Mouse (Mus musculus) gastrocnemius, postnatal 4 days (tissue): ENCODE measurements around the gene Slc31a1. TPM values are rescaled to one million over a fixed set of nuclear protein-coding genes. Genes with fewer than 3 reads are reported as not detected.

ENCODE experiments used
- DNase-seq, 2 experiments: peaks; one replicate each; pipeline ENCODE4 v3.0.0; 2021 to 2022; ENCODE audit warnings: low spot score in 2 of 2, mixed read lengths in 2 of 2
- total RNA-seq, 2 experiments: library from RNA; stranded (reverse); gene quantifications; 2 replicates each; pipeline ENCODE4 v1.2.3; 2021

Gene Slc31a1
- total RNA-seq, 2 experiments from 2014 or later: 17.7 to 18.8 TPM

DNA sequence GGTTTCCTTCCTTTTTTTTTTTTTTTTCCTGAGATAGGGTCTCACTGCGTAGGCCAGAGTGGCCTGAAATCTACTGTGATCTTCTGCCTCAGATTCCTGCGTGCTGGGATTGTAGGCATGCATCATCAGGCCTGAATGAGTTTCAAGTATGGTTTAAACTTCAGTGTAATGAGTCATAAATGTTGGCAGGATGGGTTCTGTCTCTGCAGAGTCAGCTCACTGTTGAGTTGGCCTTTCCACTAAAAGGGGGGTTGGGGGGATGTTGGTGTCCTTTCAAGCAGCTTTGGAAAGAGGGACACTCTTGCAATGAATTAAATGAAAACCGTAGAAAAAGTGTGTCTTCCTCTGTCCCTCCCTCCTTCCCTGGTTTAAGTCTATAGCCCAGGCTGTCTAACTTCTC is 38.4 kb downstream of the Slc31a1 start:
- DNase-seq: no peak

DNA sequence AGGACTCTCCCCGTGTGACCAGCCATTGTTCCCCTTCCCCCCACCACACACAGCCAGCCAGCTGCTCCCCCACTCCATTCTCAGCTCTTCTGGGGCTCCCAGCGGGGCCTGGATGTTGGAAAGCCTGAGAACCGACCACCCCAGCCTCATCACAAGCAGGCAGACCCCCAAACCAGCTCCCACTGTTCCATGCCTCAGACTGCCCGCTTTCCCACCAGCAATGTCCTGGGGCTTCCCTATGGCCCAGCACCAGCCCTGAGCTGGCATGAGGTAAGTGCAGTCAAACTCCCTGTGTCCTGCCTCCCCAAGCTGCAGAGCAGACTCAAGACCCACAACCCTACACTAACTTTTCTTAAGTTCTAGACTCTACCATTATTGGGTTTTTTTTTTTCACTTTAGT is 45.6 kb downstream of the Slc31a1 start:
- no peak for DNase-seq

- DNase-seq: peak in 1 of 2 experiments; percentile 51
Observed at GRCm38 (mm10) chr4:62407730-62408582, 47.4 kb downstream of the Slc31a1 start.

DNA sequence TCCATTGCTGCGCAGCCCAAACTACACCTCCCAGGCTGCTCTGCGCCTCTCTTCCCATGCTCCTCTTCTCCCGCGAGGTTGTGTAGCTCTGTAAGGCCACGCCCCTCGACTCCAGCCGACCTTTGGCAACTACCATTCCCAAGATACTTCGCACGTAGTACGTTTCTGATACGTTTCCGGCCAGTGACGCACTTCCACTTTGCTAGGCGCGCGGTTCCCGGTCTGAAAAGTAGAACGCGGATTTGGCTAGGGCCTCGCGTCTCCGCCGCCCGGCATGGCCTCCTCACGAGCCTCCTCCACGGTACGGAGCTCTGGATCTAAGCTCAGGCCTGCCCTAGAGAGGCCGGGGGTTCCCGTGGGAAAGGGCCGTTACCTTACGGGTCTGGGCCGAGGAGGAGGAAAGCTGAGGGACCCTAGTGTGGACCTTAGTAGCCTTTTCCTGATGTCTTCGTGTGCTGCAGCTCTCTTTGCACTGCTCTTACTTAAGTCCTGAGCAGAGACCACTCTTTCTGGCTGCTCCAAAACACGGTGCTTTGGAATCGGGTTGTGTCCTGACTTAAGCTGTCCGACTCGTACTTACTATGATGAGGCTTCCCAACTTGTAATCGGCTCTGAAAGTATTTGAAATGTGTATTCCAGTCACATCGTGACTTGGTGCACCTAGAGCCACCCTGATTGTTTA is 48.2 kb downstream of the Slc31a1 start, which contains the start of the genes Cdc26 and Prpf4:
Gene Cdc26 (minus strand): TSS at position 42 of the 682 bp plus-strand sequence.
Gene Prpf4 (plus strand): TSS at position 197 of the 682 bp plus-strand sequence.
- peak; percentile 85 to 97 for DNase-seq

DNA sequence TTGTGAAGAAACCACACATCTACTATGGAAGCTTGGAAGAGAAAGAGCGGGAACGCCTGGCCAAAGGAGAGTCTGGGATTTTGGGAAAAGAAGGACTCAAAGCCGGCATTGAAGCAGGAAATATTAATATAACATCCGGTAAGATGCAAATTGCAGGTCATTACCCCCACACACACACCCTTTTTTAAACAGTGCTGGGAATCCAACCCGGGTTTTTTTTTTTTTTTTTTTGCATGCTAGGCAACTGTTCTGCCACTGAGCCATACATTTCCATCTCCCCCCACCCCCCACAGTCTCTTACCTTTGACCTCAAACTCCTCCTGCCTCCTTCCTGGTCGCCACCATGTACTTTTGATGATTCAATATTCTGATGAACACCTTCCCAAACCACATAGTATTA is 49.1 kb downstream of the Slc31a1 start:
- DNase-seq: no peak

DNA sequence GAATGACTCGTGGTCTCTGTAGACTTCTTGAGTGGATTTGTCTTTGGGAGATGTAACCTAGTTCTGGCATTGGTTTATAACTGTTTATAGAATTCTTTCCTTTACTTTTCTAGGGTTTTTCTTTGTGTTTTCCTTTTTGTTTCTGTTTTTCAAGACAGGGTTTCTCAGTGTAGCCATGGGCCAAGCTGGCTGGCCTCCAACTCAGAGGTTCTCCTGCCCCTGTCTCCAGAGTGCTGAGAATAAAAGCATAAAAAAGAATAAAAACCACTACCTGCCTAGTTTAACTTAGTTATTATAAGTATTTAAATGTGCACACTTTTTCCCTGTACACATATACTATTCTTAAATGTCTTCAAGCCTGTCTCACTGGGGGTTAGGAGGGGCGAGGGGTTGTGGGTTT is 49.8 kb downstream of the Slc31a1 start:
- DNase-seq: no peak

GRCm38 (mm10) chr4:62411606-62412005 is 51.1 kb downstream of the Slc31a1 start:
- DNase-seq: no peak

DNA sequence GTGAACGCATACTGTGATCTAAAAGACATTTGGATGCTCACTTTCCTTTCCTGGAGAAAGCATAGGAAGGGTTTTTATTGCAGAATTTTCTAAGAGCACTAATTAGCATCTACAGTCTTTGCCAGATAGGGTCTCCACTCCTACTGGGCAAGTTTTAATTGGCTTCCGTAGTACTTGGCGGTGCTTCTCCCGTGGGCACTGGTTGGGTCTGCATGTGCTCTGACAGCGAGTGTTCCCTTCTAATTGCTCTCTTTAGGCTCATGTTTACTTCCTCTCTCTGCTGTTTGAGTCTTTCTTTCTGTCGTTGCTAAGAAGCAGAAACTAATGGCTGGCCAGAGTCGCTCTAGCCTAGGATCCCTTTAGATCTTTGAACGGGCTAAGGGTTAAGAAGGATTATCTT is 57.9 kb downstream of the Slc31a1 start:
- DNase-seq: no peak

DNA sequence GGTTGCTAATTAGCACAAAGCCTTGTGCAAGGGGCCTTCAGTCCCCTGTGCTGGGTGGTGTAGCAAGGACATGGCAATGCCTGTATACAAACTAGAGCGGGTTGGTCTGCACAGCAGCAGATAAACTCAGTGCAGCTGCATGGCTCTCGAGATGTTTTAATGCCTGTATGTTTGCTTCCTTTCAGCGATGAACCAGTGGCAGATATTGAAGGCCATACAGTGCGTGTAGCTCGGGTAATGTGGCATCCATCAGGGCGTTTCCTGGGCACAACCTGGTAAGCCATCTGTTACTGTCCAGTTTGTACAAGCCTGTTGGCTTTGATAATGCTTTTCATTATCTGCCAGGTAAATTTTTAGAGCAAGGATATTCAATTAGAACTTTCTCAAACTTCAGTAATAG is 58.6 kb downstream of the Slc31a1 start:
- DNase-seq: no peak

- DNase-seq: no peak
Observed at GRCm38 (mm10) chr4:62425891-62426290, 65.4 kb downstream of the Slc31a1 start.

DNA sequence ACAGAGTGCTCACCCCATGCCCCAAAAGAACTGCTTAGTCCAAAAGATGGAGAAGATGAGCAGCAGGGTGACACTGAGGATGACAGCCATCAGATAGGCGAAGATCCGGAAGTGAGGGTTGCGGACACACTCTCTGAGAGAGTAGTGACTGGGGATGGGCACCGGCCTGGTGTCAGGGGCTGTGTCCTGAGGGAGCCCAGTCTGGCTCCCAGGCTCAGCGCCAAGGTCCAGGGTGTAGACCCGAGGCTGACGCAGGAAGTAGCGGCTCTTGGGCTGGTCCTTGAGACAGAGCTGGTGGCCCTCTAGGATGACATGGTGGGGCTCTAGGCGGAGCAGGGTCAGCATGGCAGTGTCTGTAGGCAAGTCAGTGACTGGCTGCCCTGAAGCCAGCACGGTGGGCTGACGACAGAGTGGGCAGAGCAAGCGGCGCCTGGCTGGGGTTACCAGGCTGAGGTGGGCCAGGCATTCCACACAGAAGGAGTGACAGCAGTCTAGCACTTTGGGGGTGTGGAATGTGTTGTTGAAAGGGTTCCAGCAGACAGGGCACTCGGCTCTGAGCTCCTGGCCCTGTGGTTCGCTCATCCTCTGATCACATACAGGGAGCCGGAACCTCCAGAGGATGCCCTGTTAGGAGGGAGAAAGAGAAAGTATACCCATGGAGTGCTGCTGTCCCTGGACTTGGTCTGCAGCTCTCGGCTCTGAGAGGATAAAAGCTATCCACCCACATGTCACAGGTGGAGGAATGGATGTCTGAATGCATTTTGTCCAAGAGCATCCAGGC is 67.6 kb downstream of the Slc31a1 start:
- no peak for DNase-seq

- no peak for DNase-seq
Observed at GRCm38 (mm10) chr4:62429616-62430015, 69.1 kb downstream of the Slc31a1 start.

DNA sequence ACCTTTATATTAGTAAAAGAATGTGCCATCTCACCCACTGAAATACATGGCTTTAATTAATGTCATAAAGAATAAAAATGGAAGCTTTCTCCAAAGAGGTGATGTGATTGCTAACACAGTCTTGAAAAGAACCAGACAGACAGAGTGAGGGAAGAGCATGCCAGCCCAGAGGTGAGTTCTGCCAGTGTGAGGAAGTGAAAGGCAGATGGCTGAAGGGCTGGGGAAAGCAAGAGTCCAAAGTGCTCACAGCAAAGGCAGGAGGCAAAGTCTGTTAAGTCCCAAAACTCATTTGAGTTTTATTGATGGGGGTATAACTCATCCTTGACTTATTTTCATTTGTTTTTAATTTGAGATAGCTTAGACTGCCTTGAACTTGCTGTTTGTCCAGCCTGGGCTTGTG is 70.2 kb downstream of the Slc31a1 start:
- no peak for DNase-seq

GRCm38 (mm10) chr4:62431522-62431921 is 71.0 kb downstream of the Slc31a1 start:
- DNase-seq: no peak

DNA sequence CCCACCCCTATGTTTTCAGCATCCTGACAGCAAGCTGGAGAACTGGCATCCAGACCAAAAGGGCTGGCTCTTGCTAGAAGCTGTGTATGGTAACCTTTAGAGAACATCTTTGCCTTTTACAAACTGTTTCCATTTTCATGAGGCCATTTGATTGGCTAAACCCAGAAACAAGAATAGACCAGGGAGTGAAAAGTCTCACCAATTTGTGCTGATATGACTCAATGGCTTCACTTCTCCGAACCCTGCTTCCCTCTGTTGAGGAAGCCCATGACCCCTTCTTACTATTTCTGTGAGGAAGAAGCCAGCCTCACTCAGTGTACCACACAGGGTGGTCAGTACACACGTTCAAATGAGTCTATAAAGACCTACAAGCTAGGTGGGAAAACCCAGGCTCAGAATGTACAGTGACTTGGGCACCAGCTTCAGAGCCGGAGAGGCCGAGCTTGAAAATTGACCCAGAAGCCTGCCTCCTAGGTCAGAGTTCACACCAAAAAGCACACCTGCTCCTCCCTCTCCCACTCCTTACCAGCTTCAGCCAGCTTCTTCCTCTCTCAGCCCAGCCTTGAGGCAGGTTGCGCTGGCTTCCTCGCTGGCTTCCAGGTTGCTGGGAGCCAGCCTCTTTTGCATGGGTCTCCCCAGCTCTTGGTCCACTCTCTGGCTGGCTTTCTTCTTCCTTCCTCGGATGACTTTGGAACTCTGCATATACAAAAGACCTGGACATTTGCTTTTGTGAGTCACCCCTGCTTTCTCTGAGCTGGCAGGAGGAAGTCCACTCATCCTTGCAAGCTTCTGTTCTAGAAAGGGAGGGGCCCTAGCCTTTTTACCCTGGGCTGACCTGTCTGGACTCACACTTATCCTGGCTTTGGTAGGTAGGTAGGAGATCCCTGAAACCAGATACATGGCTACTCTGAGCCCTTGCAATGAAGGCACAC is 73.7 kb downstream of the Slc31a1 start:
- DNase-seq: no peak

GRCm38 (mm10) chr4:62435081-62435480 is 74.6 kb downstream of the Slc31a1 start, which contains the start of gene Rnf183:
Gene Rnf183, minus strand, starts transcription at chr4:62435252.
- DNase-seq: no peak

DNA sequence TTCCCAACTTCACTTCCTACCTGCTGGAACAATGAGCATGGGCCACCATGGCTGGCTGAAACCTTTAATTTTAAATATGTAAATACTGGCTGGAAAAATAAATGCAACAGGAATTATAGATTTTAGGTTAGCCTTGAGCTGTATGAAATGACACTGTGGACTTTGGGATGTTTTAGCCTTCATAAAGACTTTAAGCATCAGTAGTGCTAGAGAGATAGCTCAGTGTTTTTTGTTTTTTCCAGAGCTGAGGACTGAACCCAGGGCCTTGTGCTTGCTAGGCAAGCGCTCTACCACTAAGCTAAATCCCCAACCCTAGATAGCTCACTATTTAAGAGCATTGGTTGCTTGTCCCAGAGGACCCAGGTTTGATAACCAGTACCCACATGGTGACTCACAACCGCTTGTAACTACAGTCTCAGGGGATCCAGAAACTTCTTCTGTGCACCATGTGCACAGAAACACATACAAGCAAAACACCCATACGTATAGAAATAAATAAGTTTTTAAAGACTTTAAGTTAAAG is 76.8 kb downstream of the Slc31a1 start:
- no peak for DNase-seq

- DNase-seq: no peak
Observed at GRCm38 (mm10) chr4:62437871-62438270, 77.3 kb downstream of the Slc31a1 start.

DNA sequence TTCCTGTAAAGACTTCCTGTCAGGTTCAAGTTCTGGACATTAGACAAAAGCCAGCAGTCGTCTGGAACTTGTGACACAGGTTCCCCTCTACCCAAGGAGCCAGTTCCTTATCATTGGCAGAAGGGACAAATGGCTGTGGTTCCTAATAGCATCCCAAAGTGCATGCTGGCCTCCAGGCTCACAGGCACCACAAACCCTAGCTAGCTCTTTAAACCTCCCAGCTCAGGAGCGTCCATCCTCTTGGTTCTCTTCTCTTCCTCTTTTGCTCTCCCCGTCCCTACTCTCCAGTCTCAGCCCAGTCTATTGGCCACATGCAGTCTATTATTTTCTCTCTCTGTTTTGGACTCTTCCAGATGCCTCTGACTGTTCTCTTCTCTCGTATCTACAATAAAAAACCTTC is 79.3 kb downstream of the Slc31a1 start:
- DNase-seq: no peak

GRCm38 (mm10) chr4:62440544-62440943 is 80.0 kb downstream of the Slc31a1 start:
- no peak for DNase-seq
